Comparison of ENCODE assay signal across 8 mouse cellular contexts in genomic region chr13:119632156-119632548, GRCm38 (mm10). TPM values are rescaled to one million over a fixed set of nuclear protein-coding genes. Genes with fewer than 3 reads are reported as not detected.
DNase-seq lines count a peak whose midpoint lies in the region; ATAC-seq and TF ChIP-seq lines count a peak whose summit lies in the region.

No protein-coding gene starts in this region.

- intact Hi-C loops in gastrocnemius, adult 2 months (cut with DNase I): no loop called here
- intact Hi-C loops in gastrocnemius, postnatal 14 days (cut with DNase I; ENCODE audit: low total_unique reads): no loop called here

- no peak for TF ChIP-seq CTCF in gastrocnemius, adult 2 months (IDR thresholded peaks at IDR 0.05)

- H3K4me1 ChIP-seq in lung, embryonic 16.5 days (replicated peaks; ENCODE audit: control insufficient read depth, insufficient read depth, low read length): no peaks in the 10 kb centered on the region
- no peaks in the 10 kb centered on the region for H3K4me1 ChIP-seq in limb, embryonic 14.5 days (ENCODE audit: control insufficient read depth, insufficient read depth, low read length)
- H3K4me1 ChIP-seq in stomach, embryonic 14.5 days (ENCODE audit: control insufficient read depth, insufficient read depth, low read length): no peaks in the 10 kb centered on the region

- no peak overlapping the region for H3K9ac ChIP-seq in lung, embryonic 16.5 days (ENCODE audit: low read length)
- H3K9ac ChIP-seq in limb, embryonic 14.5 days (ENCODE audit: low read depth, low read length, severe bottlenecking): no peak overlapping the region
- no peak overlapping the region for H3K9ac ChIP-seq in stomach, embryonic 14.5 days (replicated peaks; ENCODE audit: low read depth, low read length)

- H3K27me3 ChIP-seq in lung, embryonic 16.5 days (ENCODE audit: control insufficient read depth, insufficient read depth, low read depth, low read length): no peaks in the 10 kb centered on the region
- no peaks in the 10 kb centered on the region for H3K27me3 ChIP-seq in limb, embryonic 14.5 days (ENCODE audit: control insufficient read depth, insufficient read depth, low read length)
- H3K27me3 ChIP-seq in stomach, embryonic 14.5 days (ENCODE audit: control insufficient read depth, insufficient read depth, low read length): no peaks in the 10 kb centered on the region

- no peaks in the 10 kb centered on the region for H3K36me3 ChIP-seq in lung, embryonic 16.5 days (ENCODE audit: control insufficient read depth, insufficient read depth, low read length)
- no peaks in the 10 kb centered on the region for H3K36me3 ChIP-seq in limb, embryonic 14.5 days (ENCODE audit: control insufficient read depth, insufficient read depth, low read length)
- H3K36me3 ChIP-seq in stomach, embryonic 14.5 days (ENCODE audit: control insufficient read depth, insufficient read depth, low read length): no peaks in the 10 kb centered on the region

- H3K27ac ChIP-seq in gastrocnemius, adult 2 months: peak overlapping the region; percentile 81; the same call in 1 of the 2 replicates
- no peak overlapping the region for H3K27ac ChIP-seq in lung, embryonic 16.5 days (ENCODE audit: low read length)
- no peak overlapping the region for H3K27ac ChIP-seq in limb, embryonic 14.5 days (replicated peaks; ENCODE audit: low read depth, low read length)
- no peak overlapping the region for H3K27ac ChIP-seq in stomach, embryonic 14.5 days (ENCODE audit: low read length)

- H3K4me3 ChIP-seq in gastrocnemius, adult 2 months: peak overlapping the region; percentile 68
- H3K4me3 ChIP-seq in lung, embryonic 16.5 days (ENCODE audit: low read length): peak overlapping the region; percentile 57
- peak overlapping the region; percentile 53 for H3K4me3 ChIP-seq in limb, embryonic 14.5 days (replicated peaks; ENCODE audit: low read length)
- peak overlapping the region; percentile 41; the same call in 1 of the 2 replicates for H3K4me3 ChIP-seq in stomach, embryonic 14.5 days (ENCODE audit: low read depth, low read length)

- peak overlapping the region; percentile 70 for H3K4me2 ChIP-seq in lung, embryonic 16.5 days (ENCODE audit: low read depth, low read length)
- H3K4me2 ChIP-seq in limb, embryonic 14.5 days (replicated peaks; ENCODE audit: low read depth, low read length, severe bottlenecking): peak overlapping the region; percentile 52
- peak overlapping the region; percentile 41; the same call in 1 of the 2 replicates for H3K4me2 ChIP-seq in stomach, embryonic 14.5 days (replicated peaks; ENCODE audit: low read depth, low read length)

- TF ChIP-seq POLR2A in limb, embryonic 14.5 days (IDR thresholded peaks at IDR 0.05; ENCODE audit: borderline replicate concordance, extremely low read depth, insufficient read depth, insufficient read length): no peak

- 86% methylated on average over 4 of the region's 4 CpGs for WGBS in lung, embryonic 16.5 days
- 81% methylated on average over 4 of the region's 4 CpGs for WGBS in limb, embryonic 14.5 days
- 86% methylated on average over 4 of the region's 4 CpGs for whole genome bisulfite sequencing in stomach, embryonic 14.5 days

- no peak for ATAC-seq in lung, embryonic 16.5 days (ENCODE audit: low read depth)
- ATAC-seq in limb, embryonic 14.5 days (ENCODE audit: low FRiP score, low read depth): 0 out of 2 replicates have a peak, but pooled peaks have one; percentile 24
- no peak for ATAC-seq in stomach, embryonic 14.5 days (ENCODE audit: insufficient number of reproducible peaks, insufficient read depth, low FRiP score, low read depth)

- no peaks in the 10 kb centered on the region for H3K9me3 ChIP-seq in lung, embryonic 16.5 days (ENCODE audit: control insufficient read depth, low read length)
- H3K9me3 ChIP-seq in limb, embryonic 14.5 days (ENCODE audit: control insufficient read depth, low read length): no peaks in the 10 kb centered on the region
- H3K9me3 ChIP-seq in stomach, embryonic 14.5 days (ENCODE audit: control insufficient read depth, low read depth, low read length): no peaks in the 10 kb centered on the region

- DNase-seq in gastrocnemius, adult 2 months: no peak
- DNase-seq in gastrocnemius, postnatal 14 days: no peak
- DNase-seq in lung, postnatal 14 days: no peak
- no peak for DNase-seq in limb, embryonic 14.5 days (ENCODE audit: low spot score)
- DNase-seq in spleen, adult 12 weeks (ENCODE audit: low spot score): no peak
- DNase-seq in spleen, postnatal 4 days (ENCODE audit: low spot score in 2 of 2): no peak

RNA-seq across cellular contexts. Expression of gene Ccl28, which starts 8.5 kb away (rescaled TPM):
- 1 to 10 TPM in 1 of 2 experiments, under 1 TPM in 1; 0.61 to 1.9 TPM for total RNA-seq in gastrocnemius, adult 2 months (2021)
- under 1 TPM; 0.16 to 0.27 TPM for total RNA-seq in gastrocnemius, postnatal 14 days (2021)
- 0.06 and 0.23 TPM in 2 replicates for polyA plus RNA-seq in lung, embryonic 16.5 days (2015; fragmentation: Nextera tagmentation; extraction: Ambion mirVana)
- 0.18 and 0.23 TPM in 2 replicates for polyA plus RNA-seq in limb, embryonic 14.5 days (2012; rRNA removed)
- 0.07 TPM in 1 of 2 replicates, not detected in the other for polyA plus RNA-seq in limb, embryonic 14.5 days (2014; fragmentation: Nextera tagmentation; extraction: Ambion mirVana)
- polyA plus RNA-seq in stomach, embryonic 14.5 days (2014; fragmentation: Nextera tagmentation; extraction: Ambion mirVana): 0.09 and 0.15 TPM in 2 replicates

RNA-seq across cellular contexts. Expression of gene Hmgcs1, which starts 58.0 kb away (rescaled TPM):
- 10 to 100 TPM; 23.6 to 31.9 TPM for total RNA-seq in gastrocnemius, adult 2 months (2021)
- total RNA-seq in gastrocnemius, postnatal 14 days (2021): 10 to 100 TPM; 32.3 to 49.3 TPM
- polyA plus RNA-seq in lung, embryonic 16.5 days (2015; fragmentation: Nextera tagmentation; extraction: Ambion mirVana): 89.4 and 99.0 TPM in 2 replicates
- 84.0 and 93.0 TPM in 2 replicates for polyA plus RNA-seq in limb, embryonic 14.5 days (2012; rRNA removed)
- polyA plus RNA-seq in limb, embryonic 14.5 days (2014; fragmentation: Nextera tagmentation; extraction: Ambion mirVana): 118 and 135 TPM in 2 replicates
- 178 and 217 TPM in 2 replicates for polyA plus RNA-seq in stomach, embryonic 14.5 days (2014; fragmentation: Nextera tagmentation; extraction: Ambion mirVana)
